Mouse (Mus musculus): ENCODE data around the gene Hhat.
A peak's percentile ranks its signal among the peaks of the same experiment; 100 is the strongest.

The Hhat gene

DNA sequence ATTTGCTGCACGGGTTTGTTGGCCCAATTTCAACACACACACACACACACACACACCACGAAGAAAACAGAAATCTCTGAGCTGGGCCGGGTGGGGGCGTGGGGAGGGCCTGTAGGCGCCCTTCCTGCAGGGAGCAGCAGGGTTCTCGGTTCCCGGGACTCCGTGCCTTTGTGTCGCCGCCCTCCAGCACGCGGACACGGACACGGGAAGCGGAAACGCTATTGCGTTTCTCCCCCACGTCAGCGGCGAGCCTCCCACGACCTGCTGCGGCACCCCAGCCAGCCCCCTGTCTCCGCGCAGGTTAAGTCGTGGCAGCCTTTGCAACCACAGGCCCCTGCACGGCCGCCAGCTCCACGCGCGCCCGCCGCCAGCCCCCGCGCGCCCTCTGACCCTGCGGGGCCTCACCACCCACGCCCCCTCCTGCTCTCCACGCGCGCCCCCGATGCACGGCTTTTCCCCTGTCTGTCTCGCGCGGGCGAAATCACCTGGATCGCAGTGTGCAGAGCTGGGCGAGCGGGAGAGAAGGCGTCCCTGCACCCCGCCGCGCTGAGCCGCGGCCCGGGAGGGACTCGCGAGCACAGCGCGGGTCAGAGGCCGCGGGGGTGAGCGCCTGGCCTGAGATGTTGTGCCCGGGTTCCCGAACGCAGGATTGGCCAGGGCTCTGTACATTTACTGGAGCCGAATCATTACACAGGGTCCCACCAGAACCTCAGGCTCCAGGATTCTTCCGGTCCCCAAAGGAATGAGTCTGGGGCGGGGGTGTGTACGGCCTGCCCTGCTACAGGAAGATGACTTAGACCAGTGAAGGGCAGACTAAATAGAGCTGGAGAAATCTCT is at the start of gene Hhat:
Hhat (minus strand) TSS at position 729 of the 837 bp plus-strand sequence.
- peak; percentile 42 to 52 for DNase-seq (ENCODE audit: low spot score in 2 of 2)

DNA sequence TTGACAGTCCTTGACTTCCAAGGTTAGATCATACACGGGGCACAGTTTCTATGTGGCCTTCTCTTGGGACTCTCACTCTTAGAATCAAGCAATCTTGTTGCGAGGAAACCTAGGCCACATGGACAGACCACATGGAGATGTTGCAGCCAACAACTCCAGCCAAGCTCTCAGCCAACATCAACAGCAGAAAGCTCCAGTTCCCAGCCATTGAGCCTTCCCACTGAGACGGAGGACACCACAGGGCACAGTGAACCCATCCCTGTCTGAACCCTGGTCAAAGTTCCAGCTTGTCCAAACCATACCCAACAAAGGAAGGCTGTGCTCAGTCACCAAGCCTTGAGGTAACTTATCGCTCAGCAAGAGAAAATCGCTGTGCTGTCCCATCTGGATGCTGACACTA is 47.3 kb upstream of the Hhat start:
- no peak for DNase-seq (ENCODE audit: low spot score in 2 of 2)

DNA sequence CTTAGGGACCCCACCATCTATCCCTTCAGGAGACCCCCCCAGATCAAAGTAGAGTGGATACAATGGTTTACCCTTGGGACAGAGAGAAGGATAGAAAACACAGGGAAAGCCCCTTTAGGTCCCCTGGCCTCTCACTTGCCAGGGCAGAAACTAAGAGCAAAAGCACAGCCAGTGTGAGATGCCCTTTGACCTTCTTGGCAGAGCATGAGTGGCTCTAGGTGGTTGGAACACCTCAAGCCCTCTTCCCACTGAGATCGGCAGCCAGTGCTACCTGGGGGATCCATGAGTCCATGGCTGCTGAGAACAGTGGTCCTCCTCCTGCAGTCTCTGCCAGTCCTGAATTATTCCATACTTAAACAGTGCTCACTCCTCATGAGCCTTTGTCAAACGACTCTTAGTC is 44.8 kb upstream of the Hhat start:
- DNase-seq (ENCODE audit: low spot score in 2 of 2): no peak

DNA sequence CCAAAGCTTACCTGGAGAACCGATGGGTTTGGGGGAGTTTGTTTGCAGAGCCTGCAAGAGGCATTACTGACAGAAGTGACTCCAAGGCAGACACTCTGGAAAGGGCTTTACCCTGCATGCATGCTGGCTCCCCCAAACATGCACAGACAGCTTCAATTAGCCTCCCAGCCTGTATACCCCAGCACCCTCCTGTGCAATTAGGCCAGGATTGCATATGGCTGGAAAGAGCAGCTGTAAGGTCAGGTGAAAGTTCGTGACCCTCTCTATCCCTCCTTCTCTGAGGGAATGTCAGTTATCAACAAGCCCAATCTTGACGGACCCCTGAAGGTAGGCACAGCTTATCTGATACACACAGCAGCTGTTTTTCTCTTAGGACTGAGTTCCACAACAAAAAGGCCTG is 43.7 kb upstream of the Hhat start:
- DNase-seq (ENCODE audit: low spot score in 2 of 2): no peak

DNA sequence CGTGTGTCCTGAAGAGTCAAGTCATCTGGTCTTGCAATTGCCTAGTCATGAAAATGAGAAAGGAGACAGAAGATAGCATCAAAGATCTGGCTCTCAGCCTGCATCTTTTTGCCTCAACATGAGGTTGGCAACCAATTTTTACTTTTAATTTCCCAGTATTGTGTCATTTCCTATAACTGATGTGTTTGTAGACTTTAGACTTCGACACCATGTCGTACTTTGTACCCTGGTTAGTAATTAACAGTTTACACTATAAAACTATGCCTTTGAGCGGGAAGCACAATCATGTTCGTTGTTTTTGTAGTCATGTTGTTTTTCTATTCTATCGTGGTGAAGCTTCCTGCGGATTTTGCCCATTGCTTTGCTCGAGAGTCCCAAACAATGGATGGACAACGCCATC is 41.7 kb upstream of the Hhat start:
- DNase-seq (ENCODE audit: low spot score in 2 of 2): no peak

DNA sequence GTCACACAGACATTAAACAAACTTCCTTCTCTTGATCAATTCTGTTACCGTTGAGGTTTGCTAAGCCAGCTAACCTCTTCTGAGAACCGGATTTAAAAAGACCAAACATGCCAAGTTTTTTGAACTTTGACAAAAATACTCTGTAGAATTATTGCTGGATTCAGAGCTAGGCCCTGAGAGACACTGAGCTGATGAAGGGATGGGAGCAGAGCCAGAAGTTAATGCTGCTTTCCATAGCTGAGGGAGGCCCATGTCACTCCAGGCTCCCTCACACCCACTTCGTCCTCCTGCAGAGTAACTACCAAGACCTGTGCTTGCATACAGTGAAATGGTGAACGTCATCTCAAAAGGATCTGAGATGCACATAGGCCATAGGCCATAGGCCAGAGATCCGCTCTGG is 41.3 kb upstream of the Hhat start:
- DNase-seq (ENCODE audit: low spot score in 2 of 2): no peak

DNA sequence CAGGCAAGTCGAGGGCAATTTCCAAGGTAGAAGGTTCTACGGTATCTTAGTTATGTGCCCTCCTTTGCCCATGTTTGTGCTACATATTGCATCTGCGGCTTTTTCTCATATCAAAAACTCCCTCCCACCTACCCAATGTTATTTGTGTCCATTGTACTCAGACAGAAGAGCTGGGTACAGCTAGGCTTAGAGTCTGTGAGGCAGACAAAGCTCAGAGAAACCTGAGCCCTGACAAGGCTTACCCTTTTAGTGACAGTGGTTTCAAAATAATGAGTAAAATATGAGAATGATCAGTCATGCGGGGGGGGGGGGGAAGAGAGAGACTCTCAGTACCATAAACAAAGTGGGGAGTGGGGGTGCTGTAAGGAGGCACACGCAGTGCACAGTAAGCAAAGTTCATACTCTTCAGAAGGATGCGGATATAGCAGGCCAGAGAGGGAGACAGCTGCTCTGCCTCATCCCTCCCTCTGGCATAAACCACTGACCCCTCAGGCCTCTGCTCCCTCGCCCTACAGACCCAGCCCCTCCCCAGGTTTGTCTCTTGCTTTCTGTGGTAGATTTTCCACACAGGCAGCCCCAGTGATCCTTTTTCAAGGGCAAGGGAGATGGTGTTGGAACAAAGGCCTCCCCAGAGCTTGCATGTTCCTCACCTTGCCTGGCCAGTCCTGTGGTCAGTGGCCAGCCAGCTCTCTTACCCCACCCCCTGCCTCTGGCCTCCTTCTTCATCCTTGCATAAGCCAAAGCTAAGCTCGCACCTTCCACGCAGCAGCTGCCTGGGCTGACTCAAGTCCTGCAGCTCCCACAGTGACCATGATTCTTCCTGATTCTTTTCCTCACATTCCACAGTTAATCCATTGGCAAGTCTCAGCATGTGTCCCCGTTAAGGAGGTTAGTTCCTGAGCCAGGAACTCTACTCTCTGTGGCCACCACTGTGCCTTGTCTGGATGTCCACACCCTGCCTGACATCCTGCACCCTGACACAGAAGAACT is 35.4 kb upstream of the Hhat start:
- DNase-seq (ENCODE audit: low spot score in 2 of 2): no peak

DNA sequence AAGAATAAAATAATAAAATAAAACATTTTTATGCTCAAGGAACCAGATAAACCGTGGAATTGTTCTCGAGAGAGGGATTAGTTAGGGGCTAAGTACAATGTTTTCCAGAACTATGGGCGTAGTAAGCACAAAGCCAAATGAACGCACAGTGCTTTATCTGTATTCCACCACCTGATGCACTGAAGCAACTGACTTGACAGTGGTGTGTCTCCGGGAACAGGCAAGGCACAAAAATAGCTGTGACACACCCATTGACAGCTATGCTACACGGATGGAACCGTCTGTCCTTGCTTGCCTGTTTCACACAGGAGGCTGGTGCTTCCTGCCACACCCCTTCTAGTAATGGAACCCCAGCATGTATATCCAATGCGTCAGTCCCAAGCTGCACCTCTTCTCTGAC is 29.3 kb upstream of the Hhat start:
- DNase-seq (ENCODE audit: low spot score in 2 of 2): no peak

DNA sequence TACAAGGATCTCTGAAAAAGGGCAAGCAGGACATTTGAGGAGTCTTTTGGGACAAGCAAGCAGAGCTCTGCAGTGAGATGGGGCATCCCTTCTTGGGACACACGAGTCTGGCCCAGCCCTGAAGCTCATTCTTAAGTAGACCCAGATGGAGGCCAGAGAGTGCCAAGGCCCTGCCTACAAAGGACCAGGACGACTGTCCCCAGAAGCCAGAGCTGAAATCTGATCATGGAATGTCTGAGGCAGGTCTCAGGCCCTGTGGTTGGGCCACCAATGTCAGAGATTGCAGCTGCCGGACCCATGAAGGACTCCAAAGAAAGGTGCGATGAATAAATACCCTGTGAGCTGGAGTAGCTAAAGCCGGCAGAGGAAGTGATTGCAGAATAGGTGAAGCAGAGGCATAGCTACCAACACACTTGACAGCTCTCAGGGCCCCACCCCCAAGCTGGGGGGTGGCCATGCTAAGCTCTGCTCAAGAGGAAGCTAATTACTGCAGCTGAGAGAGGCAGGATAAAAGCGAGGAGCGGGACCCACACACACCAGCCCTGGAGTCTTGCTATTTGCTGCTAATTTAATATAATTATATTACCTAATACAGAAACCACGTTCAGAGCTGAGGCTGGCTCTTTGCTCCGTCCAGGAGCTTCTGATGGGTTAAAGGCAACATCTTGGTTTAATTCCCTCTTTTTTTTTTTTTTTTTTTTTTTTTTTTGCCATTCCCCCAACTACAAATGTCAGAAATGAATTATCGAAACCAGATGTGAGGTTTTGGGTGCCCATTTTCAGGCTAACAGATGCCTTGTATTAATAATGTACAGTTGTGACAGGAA is 28.4 kb upstream of the Hhat start:
- DNase-seq (ENCODE audit: low spot score in 2 of 2): no peak

DNA sequence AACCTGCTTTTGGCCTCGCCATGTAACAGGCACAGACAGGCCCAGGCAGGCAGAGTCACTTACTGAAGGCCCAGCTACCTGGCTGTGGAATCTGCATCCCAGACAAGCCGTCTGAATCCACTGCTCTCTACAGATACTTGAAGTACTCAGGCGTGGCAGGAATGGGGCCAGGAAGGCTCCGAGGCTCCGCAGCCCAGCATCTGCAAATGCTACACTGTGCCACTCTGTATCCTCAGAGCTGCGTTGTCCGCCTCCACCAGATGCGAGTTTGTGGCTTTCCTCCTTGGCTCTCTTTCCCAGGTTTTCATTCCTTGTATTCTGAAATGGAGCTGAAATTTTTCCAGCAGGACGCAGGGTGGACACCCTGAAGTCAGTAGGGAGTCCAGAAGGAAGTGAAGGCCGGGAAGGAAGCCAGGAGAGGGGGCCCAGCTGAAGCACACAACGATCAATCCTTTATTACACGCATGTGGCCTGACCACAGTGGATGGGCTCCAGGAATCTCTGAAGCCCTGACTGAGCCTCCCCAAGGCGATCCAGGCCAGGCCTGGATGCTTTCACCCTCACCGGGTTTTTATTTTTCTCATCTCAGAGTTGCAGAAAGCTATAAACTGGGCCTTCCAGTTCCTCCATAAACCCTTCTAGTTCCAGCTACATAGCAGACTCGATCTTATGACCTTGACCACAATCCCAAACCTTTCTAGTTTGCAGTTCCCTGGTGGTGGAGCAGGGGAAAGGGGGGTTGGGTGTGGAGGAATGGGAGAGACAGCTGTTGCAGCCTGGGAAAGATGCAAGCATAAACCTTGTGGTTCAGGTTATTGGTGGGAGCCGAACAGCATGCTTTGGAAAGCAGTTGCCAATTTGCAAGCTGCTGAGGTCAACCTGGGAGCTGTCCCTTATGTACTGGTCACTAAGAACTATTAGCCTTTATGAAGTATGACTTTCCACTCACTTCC is 27.5 kb upstream of the Hhat start:
- DNase-seq (ENCODE audit: low spot score in 2 of 2): no peak

DNA sequence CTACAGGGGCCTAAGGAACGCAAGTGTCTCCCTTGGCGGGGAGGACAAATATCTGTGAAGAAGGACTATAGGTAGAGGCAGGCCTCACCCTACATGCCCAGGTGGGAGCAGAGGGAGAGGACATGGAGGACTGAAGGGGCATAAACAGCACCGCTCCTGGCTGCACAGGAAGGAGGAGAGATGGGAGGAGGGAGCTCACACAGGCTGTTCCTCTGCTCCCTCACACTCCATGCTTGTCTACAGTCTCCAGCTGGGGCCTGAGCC is 25.9 kb upstream of the Hhat start:
- no peak for DNase-seq (ENCODE audit: low spot score in 2 of 2)

DNA sequence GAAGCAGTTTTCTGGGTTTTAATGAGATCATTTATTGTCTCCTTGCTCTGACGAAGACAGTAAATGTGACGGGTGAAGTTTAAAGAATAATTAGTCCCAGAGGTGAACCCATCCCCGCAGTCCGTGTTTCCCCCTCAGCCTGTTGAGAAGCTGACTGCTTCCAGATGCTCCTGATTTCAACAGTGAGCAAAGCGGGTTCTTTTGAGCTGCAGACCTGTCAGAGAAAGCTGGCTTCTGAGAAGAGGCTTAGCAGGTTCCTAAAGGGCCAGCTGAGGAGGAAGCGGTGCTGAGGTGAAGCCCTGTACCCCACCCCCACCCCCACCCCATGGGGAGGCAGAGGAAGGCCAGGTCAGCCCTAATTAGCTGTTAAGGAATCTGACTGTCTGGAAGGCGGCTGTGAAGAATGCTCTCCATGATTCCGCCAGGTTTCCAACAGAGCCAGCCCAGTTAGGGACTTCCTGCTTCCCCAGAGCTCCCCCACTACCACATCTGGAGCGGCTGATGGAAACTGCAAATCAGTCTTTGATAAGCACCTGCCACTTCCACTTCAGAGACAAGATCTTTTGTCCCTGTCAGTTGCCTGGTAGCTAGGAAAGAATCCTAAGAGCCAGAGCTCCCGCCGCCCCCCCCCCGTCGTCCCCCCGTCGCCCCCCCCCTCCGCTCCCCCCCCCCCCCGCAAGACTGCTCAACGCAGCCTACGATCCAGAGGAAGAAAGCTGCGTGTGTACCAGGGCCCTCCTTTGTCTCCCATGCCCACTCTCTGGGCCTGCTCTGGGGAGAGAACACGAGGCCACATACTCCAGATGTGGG is 25.4 kb upstream of the Hhat start:
- DNase-seq (ENCODE audit: low spot score in 2 of 2): no peak

DNA sequence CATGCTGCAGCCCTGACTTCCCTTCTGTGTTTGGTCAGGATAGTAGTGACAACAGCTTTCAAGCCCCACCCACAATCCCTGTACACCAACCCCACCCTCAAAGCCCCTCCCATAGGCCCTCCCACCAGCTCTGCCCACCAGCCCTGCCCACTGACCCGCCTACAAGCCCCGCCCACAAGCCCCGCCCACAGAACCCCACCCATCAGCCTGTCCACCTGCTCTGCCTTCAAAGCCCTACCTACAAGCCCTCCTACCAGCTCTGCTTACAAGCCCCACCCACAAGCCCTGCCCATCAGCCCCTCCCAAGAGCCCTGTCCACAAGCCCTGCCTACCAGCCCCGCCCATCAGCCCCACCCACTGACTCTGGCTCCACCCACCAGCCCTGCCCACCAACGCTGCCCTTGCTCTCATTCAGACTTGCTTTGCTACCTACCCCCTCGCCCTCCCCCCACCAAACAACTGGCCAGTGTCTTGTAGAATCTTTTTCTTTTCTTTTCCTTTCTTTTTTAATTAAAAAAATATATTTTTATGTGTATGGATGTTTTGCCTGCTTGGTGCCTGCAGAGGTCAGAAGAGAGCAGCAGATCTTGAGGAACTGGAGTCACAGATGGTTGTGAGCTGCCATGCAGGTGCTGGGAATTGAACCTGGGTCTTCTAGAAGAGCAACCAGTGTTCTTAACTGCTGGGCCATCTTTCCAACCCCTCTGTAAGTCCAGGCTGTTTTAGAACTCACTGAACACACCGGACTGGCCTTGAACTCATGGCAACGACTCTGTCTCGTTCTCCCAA is 24.1 kb upstream of the Hhat start:
- no peak for DNase-seq (ENCODE audit: low spot score in 2 of 2)

DNA sequence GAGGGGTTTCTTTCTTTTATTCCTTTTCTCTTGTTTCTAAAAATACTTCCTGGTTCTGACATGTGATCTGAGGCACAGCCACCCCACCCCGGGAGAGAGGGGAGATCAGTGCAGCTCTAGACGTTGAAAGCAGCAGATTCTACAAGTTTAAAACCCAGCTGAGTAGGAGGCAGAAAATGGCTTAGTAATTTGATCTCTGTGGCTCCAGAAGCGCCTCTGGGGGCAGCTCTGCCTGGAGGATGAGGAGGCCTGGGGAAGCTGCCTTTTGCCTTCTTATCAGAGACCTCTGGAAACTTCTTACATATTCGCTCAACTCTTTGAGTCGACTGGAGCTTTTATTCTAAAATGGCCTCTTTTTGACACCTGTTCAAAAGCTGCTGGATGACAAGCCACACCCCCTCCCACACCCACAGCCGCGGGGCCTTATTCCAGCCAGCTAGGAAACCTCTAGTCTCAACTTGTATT is 20.9 kb upstream of the Hhat start:
- DNase-seq (ENCODE audit: low spot score in 2 of 2): no peak

DNA sequence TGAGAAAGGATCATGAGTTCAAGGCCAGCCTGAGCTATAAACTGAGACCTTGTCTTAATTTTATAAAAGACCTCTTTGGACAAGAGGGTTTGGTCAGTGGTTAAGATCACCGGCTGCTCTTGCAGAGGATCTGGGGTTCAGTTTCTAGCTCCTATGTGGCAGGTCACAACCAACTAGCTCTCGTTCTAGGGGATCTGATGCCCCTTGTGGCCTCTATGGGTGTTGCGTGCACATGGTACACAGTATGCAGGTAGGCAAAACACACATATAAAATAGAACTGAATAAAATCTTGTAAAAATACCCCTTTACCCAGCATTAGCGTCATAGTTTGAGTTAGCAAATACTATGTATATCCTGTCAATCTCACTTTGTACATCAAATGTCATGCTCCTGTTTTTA is 19.4 kb upstream of the Hhat start:
- DNase-seq (ENCODE audit: low spot score in 2 of 2): no peak

DNA sequence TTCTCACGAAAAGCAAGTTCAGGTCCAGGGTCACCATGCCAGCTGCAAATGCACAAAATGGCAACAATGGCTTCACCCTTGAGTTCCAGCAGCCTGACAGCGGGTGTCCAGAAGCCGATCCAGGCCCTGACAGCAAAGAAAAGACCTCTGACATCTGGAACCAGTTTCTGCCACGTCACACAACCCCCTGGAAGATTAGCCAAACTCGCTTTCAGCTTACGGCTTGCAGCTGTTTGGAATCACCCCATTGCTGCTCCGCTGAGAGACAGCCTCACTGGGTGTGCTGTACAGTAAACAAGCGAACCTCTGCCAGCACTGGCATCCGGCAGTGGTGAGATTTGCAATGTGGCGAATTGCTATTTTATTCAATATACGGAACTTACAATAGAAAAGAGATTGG is 18.8 kb upstream of the Hhat start:
- DNase-seq (ENCODE audit: low spot score in 2 of 2): no peak

DNA sequence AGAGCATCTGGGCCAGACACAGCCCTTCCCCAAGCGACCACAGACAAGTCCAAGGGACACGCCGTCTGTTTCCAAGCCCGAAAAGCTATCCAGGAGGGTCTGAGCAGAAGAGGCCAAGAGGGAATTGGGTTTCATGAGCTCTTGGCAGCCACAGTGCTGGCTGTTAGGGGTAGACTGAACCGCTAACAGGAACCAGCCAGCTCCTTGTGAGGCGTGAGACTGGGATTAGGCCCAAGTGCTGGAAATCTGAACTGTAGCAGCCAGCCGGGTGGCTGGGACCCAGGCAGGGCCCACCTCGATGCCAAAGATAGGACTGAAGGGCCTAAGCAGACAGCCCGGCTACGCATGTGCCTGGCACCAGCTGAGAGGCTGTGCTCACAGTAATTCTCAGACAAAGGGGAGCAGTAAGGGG is 18.1 kb upstream of the Hhat start:
- DNase-seq (ENCODE audit: low spot score in 2 of 2): no peak

DNA sequence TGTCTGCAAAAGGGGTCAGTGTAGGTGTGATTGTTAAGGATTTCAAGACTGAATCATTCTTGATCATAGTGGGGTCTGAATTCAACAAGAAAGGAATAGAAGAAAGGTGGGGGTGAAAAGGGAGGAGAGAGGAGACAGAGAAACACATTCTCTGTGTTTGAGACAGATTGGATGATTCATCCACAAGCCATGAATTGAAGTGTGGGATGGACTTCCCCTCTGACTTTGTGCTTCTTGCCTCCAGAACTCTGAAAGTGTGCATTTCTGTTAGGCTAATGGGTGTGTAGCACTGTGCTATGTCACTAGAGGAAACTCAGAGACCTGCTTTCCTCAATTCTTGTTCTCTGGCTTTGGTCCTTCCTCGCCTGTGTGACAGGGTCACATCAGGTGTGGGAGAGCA is 15.2 kb upstream of the Hhat start:
- DNase-seq (ENCODE audit: low spot score in 2 of 2): no peak
